Mouse (Mus musculus): ENCODE results near the gene Ano10. TPM values are rescaled to one million over a fixed set of nuclear protein-coding genes. Genes with fewer than 3 reads are reported as not detected.

Gene Ano10
- polyA plus RNA-seq (2015; fragmentation: Nextera tagmentation; extraction: Ambion mirVana), result 12.6 and 16.3 TPM in 2 replicates

GRCm38 (mm10) chr9:122294242-122294881 lies at the start of gene Ano10:
Gene Ano10 (minus strand): TSS chr9:122294423.
- ATAC-seq (ENCODE audit: low read depth), result peak; percentile 91
- under 1% methylated on average over 51 of the region's 51 CpGs for WGBS (ENCODE audit: insufficient replicate concordance)
- H3K27me3 ChIP-seq (ENCODE audit: control insufficient read depth, insufficient read depth, low read depth, low read length), result peaks cover 17% of the 10 kb centered on the region
- no peaks in the 10 kb centered on the region for H3K36me3 ChIP-seq (ENCODE audit: control insufficient read depth, insufficient read depth)
- H3K4me2 ChIP-seq (ENCODE audit: low read depth, low read length), result peak within 1 kb of the TSS; percentile 80
- H3K9me3 ChIP-seq (replicated peaks; ENCODE audit: control insufficient read depth, low read length), result no peaks in the 10 kb centered on the region
- peak within 1 kb of the TSS; percentile 78 for H3K27ac ChIP-seq (ENCODE audit: low read length)
- peak within 1 kb of the TSS; percentile 69 for H3K4me3 ChIP-seq (ENCODE audit: low read depth, low read length)
- peak within 1 kb of the TSS; percentile 66 for H3K9ac ChIP-seq (ENCODE audit: low read depth, low read length)
- H3K4me1 ChIP-seq (ENCODE audit: control insufficient read depth, low read depth, low read length), result peaks cover 12% of the 10 kb centered on the region

- no peak overlapping the region for H3K4me3 ChIP-seq (ENCODE audit: low read depth, low read length)
- H3K9me3 ChIP-seq (replicated peaks; ENCODE audit: control insufficient read depth, low read length), result no peaks in the 10 kb centered on the region
- peaks cover 10% of the 10 kb centered on the region for H3K4me1 ChIP-seq (ENCODE audit: control insufficient read depth, low read depth, low read length)
- no peaks in the 10 kb centered on the region for H3K27me3 ChIP-seq (ENCODE audit: control insufficient read depth, insufficient read depth, low read depth, low read length)
- no peak for ATAC-seq (ENCODE audit: low read depth)
- WGBS (ENCODE audit: insufficient replicate concordance), result 65% methylated on average over 7 of the region's 7 CpGs
- H3K9ac ChIP-seq (ENCODE audit: low read depth, low read length), result no peak overlapping the region
- H3K27ac ChIP-seq (ENCODE audit: low read length), result no peak overlapping the region
- H3K36me3 ChIP-seq (ENCODE audit: control insufficient read depth, insufficient read depth), result no peaks in the 10 kb centered on the region
- no peak overlapping the region for H3K4me2 ChIP-seq (ENCODE audit: low read depth, low read length)
These were observed 49.2 kb upstream of the Ano10 start for GRCm38 (mm10) chr9:122343399-122343798.

GRCm38 (mm10) chr9:122339972-122340371 lies 45.7 kb upstream of the Ano10 start:
- Histone ChIP-seq H3K9ac (ENCODE audit: low read depth, low read length) (no peak overlapping the region), H3K36me3 (ENCODE audit: control insufficient read depth, insufficient read depth) (no peaks in the 10 kb centered on the region), H3K4me1 (ENCODE audit: control insufficient read depth, low read depth, low read length) (peaks cover 2% of the 10 kb centered on the region), H3K4me3 (ENCODE audit: low read depth, low read length) (no peak overlapping the region), H3K9me3 (replicated peaks; ENCODE audit: control insufficient read depth, low read length) (no peaks in the 10 kb centered on the region), H3K27ac (ENCODE audit: low read length) (no peak overlapping the region), H3K27me3 (ENCODE audit: control insufficient read depth, insufficient read depth, low read depth, low read length) (no peaks in the 10 kb centered on the region), H3K4me2 (ENCODE audit: low read depth, low read length) (no peak overlapping the region)
- 49% methylated on average over 5 of the region's 5 CpGs for WGBS (ENCODE audit: insufficient replicate concordance)
- no peak for ATAC-seq (ENCODE audit: low read depth)

- H3K9ac ChIP-seq (ENCODE audit: low read depth, low read length), result no peak overlapping the region
- H3K4me1 ChIP-seq (ENCODE audit: control insufficient read depth, low read depth, low read length), result peaks cover 2% of the 10 kb centered on the region
- H3K27ac ChIP-seq (ENCODE audit: low read length), result no peak overlapping the region
- no peak overlapping the region for H3K4me3 ChIP-seq (ENCODE audit: low read depth, low read length)
- 33% methylated on average over 8 of the region's 8 CpGs for WGBS (ENCODE audit: insufficient replicate concordance)
- H3K36me3 ChIP-seq (ENCODE audit: control insufficient read depth, insufficient read depth), result no peaks in the 10 kb centered on the region
- H3K27me3 ChIP-seq (ENCODE audit: control insufficient read depth, insufficient read depth, low read depth, low read length), result no peaks in the 10 kb centered on the region
- ATAC-seq (ENCODE audit: low read depth), result no peak
- H3K9me3 ChIP-seq (replicated peaks; ENCODE audit: control insufficient read depth, low read length), result no peaks in the 10 kb centered on the region
- no peak overlapping the region for H3K4me2 ChIP-seq (ENCODE audit: low read depth, low read length)
These were observed 43.3 kb upstream of the Ano10 start for GRCm38 (mm10) chr9:122337510-122337931.

DNA sequence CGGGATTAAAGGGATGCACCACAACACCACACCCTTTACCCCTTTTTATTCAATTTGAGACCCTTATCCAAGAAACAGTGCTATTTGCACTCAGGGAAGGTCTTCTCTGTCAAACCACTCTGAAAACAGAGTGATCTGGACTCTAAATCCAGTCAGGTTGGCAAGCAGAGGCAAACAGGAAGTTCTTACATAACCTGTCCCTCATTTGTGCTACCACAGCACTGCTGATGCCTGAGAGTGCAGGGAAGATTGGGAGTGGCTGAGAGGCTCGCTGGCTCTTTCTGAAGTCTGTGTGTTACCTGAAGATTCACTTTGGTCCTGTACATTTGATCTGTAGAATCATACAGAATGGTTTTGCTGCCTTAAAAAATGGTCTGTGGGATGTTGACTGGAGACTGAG lies 42.5 kb upstream of the Ano10 start:
- ATAC-seq (ENCODE audit: low read depth), result 0 out of 2 replicates have a peak, but pooled peaks have one; percentile 21
- WGBS (ENCODE audit: insufficient replicate concordance), result 30% methylated on average over 2 of the region's 2 CpGs
- H3K4me2 ChIP-seq (ENCODE audit: low read depth, low read length), result no peak overlapping the region
- H3K4me1 ChIP-seq (ENCODE audit: control insufficient read depth, low read depth, low read length), result peaks cover 2% of the 10 kb centered on the region
- H3K27ac ChIP-seq (ENCODE audit: low read length), result no peak overlapping the region
- H3K36me3 ChIP-seq (ENCODE audit: control insufficient read depth, insufficient read depth), result no peaks in the 10 kb centered on the region
- no peak overlapping the region for H3K9ac ChIP-seq (ENCODE audit: low read depth, low read length)
- H3K4me3 ChIP-seq (ENCODE audit: low read depth, low read length), result no peak overlapping the region
- no peaks in the 10 kb centered on the region for H3K9me3 ChIP-seq (replicated peaks; ENCODE audit: control insufficient read depth, low read length)
- H3K27me3 ChIP-seq (ENCODE audit: control insufficient read depth, insufficient read depth, low read depth, low read length), result no peaks in the 10 kb centered on the region

DNA sequence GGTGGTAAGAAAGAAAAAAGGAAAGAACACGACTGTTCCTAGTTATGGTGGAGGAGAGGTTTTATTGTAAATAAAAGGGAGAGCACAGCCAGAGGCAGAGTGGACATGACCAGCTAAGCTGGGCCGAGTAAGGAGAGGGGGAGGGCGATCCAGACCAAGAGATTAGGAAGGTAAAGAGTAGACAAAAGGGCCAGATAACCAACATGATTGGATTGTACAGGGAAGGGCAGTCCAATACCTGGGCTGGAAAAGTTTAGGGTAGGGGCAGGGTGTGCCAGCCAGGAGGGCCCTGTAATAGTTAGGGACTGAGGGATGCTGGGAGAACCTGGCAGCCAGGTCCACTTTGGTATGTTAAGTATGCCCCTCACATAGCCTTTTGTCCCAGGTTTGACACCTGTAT lies 34.0 kb upstream of the Ano10 start:
- Histone ChIP-seq H3K27me3 (ENCODE audit: control insufficient read depth, insufficient read depth, low read depth, low read length) (no peaks in the 10 kb centered on the region), H3K9me3 (replicated peaks; ENCODE audit: control insufficient read depth, low read length) (no peaks in the 10 kb centered on the region), H3K27ac (ENCODE audit: low read length) (no peak overlapping the region), H3K36me3 (ENCODE audit: control insufficient read depth, insufficient read depth) (no peaks in the 10 kb centered on the region), H3K4me3 (ENCODE audit: low read depth, low read length) (no peak overlapping the region), H3K4me2 (ENCODE audit: low read depth, low read length) (no peak overlapping the region), H3K9ac (ENCODE audit: low read depth, low read length) (no peak overlapping the region), H3K4me1 (ENCODE audit: control insufficient read depth, low read depth, low read length) (no peaks in the 10 kb centered on the region)
- WGBS (ENCODE audit: insufficient replicate concordance), result 36% methylated on average over 3 of the region's 3 CpGs
- ATAC-seq (ENCODE audit: low read depth), result no peak

- no peak for ATAC-seq (ENCODE audit: low read depth)
- Histone ChIP-seq H3K27ac (ENCODE audit: low read length) (no peak overlapping the region), H3K4me3 (ENCODE audit: low read depth, low read length) (no peak overlapping the region), H3K9me3 (replicated peaks; ENCODE audit: control insufficient read depth, low read length) (no peaks in the 10 kb centered on the region), H3K9ac (ENCODE audit: low read depth, low read length) (no peak overlapping the region), H3K4me2 (ENCODE audit: low read depth, low read length) (no peak overlapping the region), H3K36me3 (ENCODE audit: control insufficient read depth, insufficient read depth) (no peaks in the 10 kb centered on the region), H3K4me1 (ENCODE audit: control insufficient read depth, low read depth, low read length) (no peaks in the 10 kb centered on the region), H3K27me3 (ENCODE audit: control insufficient read depth, insufficient read depth, low read depth, low read length) (no peaks in the 10 kb centered on the region)
- WGBS (ENCODE audit: insufficient replicate concordance), result 60% methylated on average over 1 of the region's 1 CpGs
These were observed 31.8 kb upstream of the Ano10 start for GRCm38 (mm10) chr9:122325996-122326395.

GRCm38 (mm10) chr9:122322356-122322755 lies 28.1 kb upstream of the Ano10 start:
- no peak for ATAC-seq (ENCODE audit: low read depth)
- no peaks in the 10 kb centered on the region for H3K27me3 ChIP-seq (ENCODE audit: control insufficient read depth, insufficient read depth, low read depth, low read length)
- H3K4me1 ChIP-seq (ENCODE audit: control insufficient read depth, low read depth, low read length), result no peaks in the 10 kb centered on the region
- H3K4me3 ChIP-seq (ENCODE audit: low read depth, low read length), result no peak overlapping the region
- H3K4me2 ChIP-seq (ENCODE audit: low read depth, low read length), result no peak overlapping the region
- no peak overlapping the region for H3K9ac ChIP-seq (ENCODE audit: low read depth, low read length)
- H3K36me3 ChIP-seq (ENCODE audit: control insufficient read depth, insufficient read depth), result no peaks in the 10 kb centered on the region
- H3K27ac ChIP-seq (ENCODE audit: low read length), result no peak overlapping the region
- 56% methylated on average over 3 of the region's 3 CpGs for WGBS (ENCODE audit: insufficient replicate concordance)
- H3K9me3 ChIP-seq (replicated peaks; ENCODE audit: control insufficient read depth, low read length), result no peaks in the 10 kb centered on the region

DNA sequence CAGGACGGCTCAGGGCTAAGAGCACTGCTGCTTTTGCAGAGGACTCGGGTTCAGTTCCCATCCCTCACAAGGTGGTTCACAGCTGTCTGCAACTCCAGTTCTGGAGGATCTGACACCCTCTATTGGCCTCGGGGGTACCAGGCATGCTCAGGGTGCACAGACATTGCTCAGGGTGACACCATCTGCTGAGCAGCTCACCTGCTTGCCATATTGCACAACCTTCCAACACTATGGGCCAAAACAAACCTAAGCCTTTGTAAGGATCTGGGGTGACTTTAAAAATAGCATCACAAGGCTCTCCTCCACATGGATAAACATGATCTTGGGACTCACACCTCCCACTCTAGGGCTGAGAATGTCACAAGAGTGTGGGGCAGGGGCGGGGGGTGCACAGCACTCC lies 26.4 kb upstream of the Ano10 start:
- Histone ChIP-seq H3K36me3 (ENCODE audit: control insufficient read depth, insufficient read depth) (no peaks in the 10 kb centered on the region), H3K27ac (ENCODE audit: low read length) (no peak overlapping the region), H3K4me2 (ENCODE audit: low read depth, low read length) (no peak overlapping the region), H3K9me3 (replicated peaks; ENCODE audit: control insufficient read depth, low read length) (no peaks in the 10 kb centered on the region), H3K27me3 (ENCODE audit: control insufficient read depth, insufficient read depth, low read depth, low read length) (no peaks in the 10 kb centered on the region), H3K4me1 (ENCODE audit: control insufficient read depth, low read depth, low read length) (no peaks in the 10 kb centered on the region), H3K4me3 (ENCODE audit: low read depth, low read length) (no peak overlapping the region), H3K9ac (ENCODE audit: low read depth, low read length) (no peak overlapping the region)
- peak; percentile 71 for ATAC-seq (ENCODE audit: low read depth)
- 55% methylated on average over 4 of the region's 4 CpGs for WGBS (ENCODE audit: insufficient replicate concordance)

Data from liver, embryonic 16.5 days (tissue).